Mouse (Mus musculus) testis, adult 2 months (tissue): ENCODE measurements at regions not wholly inside any gene's neighbourhood (a gene's known extent, or its start where the extent isn't known, plus 50 kb on each side); places are given as distances from the start of the nearest gene placed in this dataset.

Experiments
- CTCF ChIP-seq: fragments of 200-500 bp; IDR thresholded peaks from 2 replicates; pipeline ENCODE4 v1.5.1; 2012; ENCODE audit warnings: low read depth, mild to moderate bottlenecking, inconsistent platforms, low read length, moderate library complexity; ENCODE audit not compliant: control insufficient read depth, insufficient read depth, insufficient replicate concordance
- POLR2A ChIP-seq: fragments of 200-500 bp; IDR thresholded peaks from 2 replicates; pipeline ENCODE4 v1.6.1; 2012; ENCODE audit warnings: low read depth, mild to moderate bottlenecking, inconsistent platforms, low read length, moderate library complexity; ENCODE audit not compliant: control insufficient read depth

- TF ChIP-seq CTCF: no peak
- TF ChIP-seq POLR2A: no peak
Observed at GRCm38 (mm10) chr17:10087192-10087886, 232.3 kb downstream of the Qk start.
